Mouse (Mus musculus) lung, adult 2 months (tissue): ENCODE data around the gene Dpp6.

Experiments
- CTCF ChIP-seq: fragments of 200-500 bp; IDR thresholded peaks from 2 replicates; pipeline ENCODE4 v1.5.1; 2011; ENCODE audit warnings: mild to moderate bottlenecking, low read length, control low read depth; ENCODE audit not compliant: insufficient read depth
- POLR2A ChIP-seq: fragments of 200-500 bp; IDR thresholded peaks from 2 replicates; pipeline ENCODE4 v1.6.1; 2011; ENCODE audit warnings: low read depth, mild to moderate bottlenecking, control low read depth, low read length, borderline replicate concordance; ENCODE audit errors: extremely low read depth

DNA sequence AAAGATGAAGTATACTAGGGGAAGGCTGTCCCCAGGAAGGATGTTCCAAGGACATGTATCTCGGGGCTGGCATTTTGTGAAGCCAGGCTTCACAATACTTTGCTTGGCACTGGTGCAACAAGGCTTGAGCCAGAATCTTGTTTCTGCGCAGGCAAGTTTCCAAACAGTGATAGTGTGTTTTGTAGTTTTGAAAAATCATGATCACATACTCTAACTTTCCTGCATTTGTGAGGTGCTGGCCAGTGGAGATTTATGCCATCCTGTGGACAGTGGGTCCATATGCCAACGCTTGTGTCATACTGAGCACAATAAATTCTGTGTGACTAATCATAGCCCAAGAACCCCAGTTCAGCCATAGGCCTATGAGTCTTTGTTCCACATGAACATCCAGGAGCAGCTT lies 558.8 kb downstream of the Dpp6 start:
- TF ChIP-seq CTCF, result no peak
- TF ChIP-seq POLR2A, result no peak
